Mouse (Mus musculus): Measurements from ENCODE around the gene Sema4a. TPM values are rescaled to one million over a fixed set of nuclear protein-coding genes. Genes with fewer than 3 reads are reported as not detected.
A peak's percentile ranks its signal among the peaks of the same experiment; 100 is the strongest.

The Sema4a gene
- 11.0 and 11.5 TPM in 2 replicates for total RNA-seq (2021)
- long read RNA-seq, experiment 1, partial matches to known transcripts, result 1 of 7 reads
- long read RNA-seq, experiment 1, other reads (novel, unspliced or antisense), result 0 of 7 reads
- long read RNA-seq, experiment 2, transcript Sema4a-212 (5 exons, 2,108 nt), result major isoform, 5 of 12 reads
- long read RNA-seq, experiment 2, partial matches to known transcripts, result 2 of 12 reads
- long read RNA-seq, experiment 2, other reads (novel, unspliced or antisense), result 2 of 12 reads

- no peak for DNase-seq
Observed at GRCm38 (mm10) chr3:88460983-88461696, at the start of gene Sema4a. Gene Sema4a (minus strand): TSS chr3:88461182.

- DNase-seq, result peak; percentile 99
Observed at GRCm38 (mm10) chr3:88509692-88510420, 48.9 kb upstream of the Sema4a start, which contains the start of gene Lmna. Gene Lmna (minus strand): TSS chr3:88509956.

GRCm38 (mm10) chr3:88509250-88509649, 48.3 kb upstream of the Sema4a start:
- no peak for DNase-seq

GRCm38 (mm10) chr3:88505765-88506164, 44.8 kb upstream of the Sema4a start:
- no peak for DNase-seq

- no peak for DNase-seq
Observed at GRCm38 (mm10) chr3:88505081-88505480, 44.1 kb upstream of the Sema4a start.

GRCm38 (mm10) chr3:88503881-88504746, 43.1 kb upstream of the Sema4a start:
- DNase-seq, result no peak

- peak; percentile 87 for DNase-seq
Observed at GRCm38 (mm10) chr3:88503505-88503863, 42.5 kb upstream of the Sema4a start.

DNA sequence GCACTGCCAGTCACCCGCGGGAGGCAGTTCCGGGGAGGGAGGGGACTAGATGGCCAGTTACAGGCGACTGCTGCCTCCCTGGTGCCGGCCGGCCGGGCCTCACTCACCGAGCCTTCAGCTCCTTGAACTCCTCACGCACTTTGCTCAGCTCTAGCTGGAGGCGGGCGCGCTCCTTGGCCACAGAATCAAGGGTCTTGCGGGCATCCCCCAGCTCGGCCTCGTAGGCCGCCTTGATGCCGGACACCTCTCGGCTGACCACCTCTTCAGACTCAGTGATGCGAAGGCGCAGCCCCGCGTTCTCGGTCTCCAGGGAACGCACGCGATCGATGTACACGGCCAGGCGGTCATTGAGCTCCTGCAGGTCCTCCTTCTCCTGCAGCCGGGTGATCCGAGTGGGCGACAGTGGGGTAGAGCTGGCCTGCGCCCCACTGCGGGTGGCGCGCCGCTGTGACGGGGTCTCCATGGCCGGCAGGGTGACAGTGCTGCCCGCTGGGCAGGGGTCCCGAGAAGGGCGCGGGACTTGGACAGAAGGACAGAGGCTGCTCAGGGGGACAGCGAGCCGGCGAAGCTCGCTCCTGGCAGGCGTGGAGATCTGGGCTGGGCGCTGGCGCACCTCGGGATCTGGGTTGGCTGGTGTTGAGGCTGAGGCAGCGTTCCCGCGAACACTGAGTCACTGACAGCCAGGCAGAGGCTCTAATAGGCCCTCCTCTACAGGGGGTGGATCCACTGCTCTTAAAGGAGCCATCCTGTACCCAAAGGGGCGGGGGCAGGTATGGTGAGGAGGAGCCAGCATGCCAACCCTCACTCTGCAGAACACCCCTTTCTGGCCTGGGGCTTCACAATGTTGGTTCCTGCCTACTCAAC, 41.9 kb upstream of the Sema4a start:
- DNase-seq, result peak; percentile 95

DNA sequence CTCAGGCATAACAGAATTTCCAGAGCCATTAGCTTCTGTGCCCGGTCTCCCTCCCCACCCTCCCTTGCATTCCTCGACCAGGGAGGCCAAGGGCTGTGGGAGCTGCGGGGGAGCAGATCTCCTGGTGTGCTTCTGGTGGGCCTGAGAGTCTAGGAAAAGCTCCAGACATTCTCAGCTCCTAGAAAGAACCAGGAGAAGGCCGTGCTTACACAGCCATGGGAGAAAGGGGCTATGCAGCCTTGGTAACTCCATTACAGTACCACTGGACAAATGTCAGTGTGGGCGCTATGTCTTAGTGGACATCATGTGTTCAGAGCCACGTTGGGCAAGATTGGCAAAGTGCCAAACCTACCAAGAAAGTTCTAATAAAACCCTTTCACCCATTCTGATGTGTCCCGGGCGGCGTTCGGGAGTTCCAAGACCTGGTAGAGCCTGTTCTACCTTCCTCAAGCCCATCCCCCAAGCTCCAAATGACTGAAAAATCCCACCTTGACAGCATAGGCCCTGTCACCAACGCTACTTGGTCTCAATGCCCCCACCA, 41.1 kb upstream of the Sema4a start:
- peak; percentile 63 for DNase-seq

DNA sequence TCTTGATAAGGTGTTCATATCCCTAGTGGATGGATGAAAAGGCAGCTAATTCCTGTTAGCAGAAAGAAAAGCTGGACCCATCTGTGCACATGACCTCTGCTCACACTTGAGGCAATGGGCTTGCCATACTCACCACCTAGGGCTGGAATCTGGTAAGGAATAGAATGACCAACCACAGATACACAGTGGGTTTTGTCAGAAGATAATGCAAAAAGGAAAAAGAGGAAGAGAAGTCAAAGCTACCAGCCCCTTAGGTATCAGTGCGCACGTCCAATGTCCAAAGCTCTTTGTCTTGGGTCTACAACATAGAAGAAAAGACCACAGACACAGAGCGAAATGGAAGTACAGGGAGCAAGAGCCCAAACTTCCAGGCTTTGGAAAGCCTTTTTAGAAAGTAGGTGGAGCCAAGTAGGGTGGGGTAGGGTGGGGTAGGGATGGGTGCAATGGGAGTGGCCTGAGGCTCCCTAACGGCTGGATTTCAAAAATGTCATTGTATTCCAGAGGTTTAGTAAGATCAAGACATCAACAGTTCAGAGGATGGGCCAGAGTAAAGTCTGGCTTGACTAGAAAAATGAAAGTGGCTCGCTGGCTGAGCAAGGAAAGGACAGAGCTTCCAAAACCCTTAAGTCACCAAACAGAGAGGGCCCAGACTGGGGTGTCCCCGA, 40.5 kb upstream of the Sema4a start:
- DNase-seq, result no peak

DNA sequence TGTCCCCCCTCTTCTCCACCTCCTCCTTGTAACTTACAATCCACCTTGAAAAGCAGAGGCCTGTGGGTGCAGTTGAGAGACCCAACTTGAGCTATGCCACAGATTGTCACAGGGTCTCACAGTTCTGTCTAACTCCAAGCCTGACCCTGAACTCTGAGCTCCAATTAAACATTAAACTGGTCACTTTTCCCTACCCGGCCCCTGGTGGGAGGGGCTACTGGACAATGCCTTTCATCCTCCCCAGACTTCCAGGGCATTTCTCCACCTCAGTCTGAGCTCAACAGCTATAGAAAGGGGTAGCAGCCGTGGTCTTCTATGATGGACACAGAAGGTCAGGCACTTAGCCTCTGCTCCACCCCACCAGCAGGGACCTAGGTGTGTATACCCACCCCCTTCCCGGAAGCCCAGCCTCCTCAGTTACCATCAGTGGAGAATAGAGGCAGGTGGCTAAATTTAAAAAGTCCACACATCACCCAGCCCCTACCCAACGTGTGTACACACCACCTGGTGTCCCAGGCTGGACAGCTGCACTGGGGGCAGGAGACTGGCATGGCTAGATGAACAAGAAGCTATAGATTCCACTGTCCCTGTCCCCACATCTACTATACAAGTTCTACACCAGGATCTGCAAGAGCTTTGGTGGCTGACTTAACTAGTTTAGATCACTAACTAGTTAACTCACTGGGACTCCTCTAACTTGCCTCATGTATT, 39.8 kb upstream of the Sema4a start:
- DNase-seq, result no peak

GRCm38 (mm10) chr3:88500087-88500486, 39.1 kb upstream of the Sema4a start:
- DNase-seq, result no peak

DNA sequence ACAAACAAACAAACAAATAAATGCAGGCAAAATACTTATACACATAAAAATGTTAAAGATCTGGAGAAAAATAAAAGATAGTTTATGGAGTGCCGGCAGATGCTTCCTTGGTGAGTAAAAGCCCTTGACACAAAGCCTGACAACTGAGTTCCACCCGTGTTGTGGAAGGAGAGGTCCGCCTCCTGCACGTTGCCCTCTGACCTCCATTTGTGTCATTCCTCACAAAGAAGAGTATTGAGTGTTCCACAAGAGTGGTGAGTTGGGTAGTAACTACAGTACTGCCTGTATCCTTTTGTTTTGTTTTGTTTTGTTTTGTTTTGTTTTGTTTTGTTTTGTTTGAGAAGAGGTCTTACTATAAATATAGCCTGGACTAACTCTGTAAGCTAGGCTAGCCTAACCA, 38.6 kb upstream of the Sema4a start:
- DNase-seq, result no peak

DNA sequence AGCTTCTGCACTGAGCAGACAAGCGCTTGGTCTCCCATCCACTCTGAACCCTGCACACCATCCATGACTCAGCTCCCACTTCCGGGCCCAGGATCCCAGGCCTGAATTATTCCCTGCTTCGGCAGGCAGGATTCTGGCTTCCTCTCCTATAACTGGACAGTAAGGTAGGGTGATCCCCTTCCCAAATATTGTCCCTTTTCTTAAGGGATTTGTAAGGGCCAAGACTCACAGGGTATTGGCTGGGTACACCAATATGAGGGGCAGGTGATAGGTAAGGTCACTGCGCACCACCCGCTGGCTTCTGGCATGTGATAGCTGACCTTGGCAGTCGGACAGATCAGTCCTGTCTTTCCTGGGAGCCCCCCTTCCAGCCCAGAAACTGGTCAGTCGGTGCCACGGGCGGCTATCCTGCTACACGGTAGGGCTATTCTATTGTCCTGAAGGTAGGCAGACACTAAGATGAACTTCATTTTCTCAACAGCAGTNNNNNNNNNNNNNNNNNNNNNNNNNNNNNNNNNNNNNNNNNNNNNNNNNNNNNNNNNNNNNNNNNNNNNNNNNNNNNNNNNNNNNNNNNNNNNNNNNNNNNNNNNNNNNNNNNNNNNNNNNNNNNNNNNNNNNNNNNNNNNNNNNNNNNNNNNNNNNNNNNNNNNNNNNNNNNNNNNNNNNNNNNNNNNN, 34.9 kb upstream of the Sema4a start:
- DNase-seq, result peak; percentile 59

- DNase-seq, result peak; percentile 86
Observed at GRCm38 (mm10) chr3:88494836-88495628, 34.0 kb upstream of the Sema4a start.

GRCm38 (mm10) chr3:88493706-88494582, 33.0 kb upstream of the Sema4a start:
- no peak for DNase-seq

GRCm38 (mm10) chr3:88487396-88487795, 26.4 kb upstream of the Sema4a start:
- no peak for DNase-seq

All from adrenal gland, postnatal 14 days (tissue).